Mouse (Mus musculus): ENCODE measurements around the gene Grk3. TPM values are rescaled to one million over a fixed set of nuclear protein-coding genes. Genes with fewer than 3 reads are reported as not detected.

Grk3 gene
- polyA plus RNA-seq, 1 experiment from 2014 or later, result 2.9 TPM

DNA sequence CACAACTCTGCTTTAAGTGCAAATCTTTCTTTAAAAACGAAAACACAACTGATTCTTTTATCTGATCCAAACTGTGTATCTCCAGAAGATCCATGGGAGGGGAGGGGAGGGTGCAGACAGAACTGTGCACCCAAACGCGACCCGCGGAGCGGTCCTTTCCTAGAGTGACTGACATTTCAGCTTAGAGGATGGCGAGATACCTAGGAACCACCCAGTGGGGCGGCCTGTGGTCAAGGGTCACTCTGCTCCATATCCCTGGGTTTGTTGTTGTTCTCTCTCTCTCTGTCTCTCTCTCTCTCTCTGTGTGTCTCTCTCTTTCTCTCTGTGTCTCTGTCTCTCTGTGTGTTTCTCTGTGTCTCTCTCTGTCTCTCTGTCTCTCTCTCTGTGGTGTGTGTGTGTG, 59.2 kb downstream of the Grk3 start:
- Histone ChIP-seq H3K36me3 (ENCODE audit: control insufficient read depth, insufficient read depth) (peaks cover 15% of the 10 kb centered on the region), H3K4me2 (replicated peaks; ENCODE audit: low read depth) (no peak overlapping the region), H3K27me3 (replicated peaks; ENCODE audit: control insufficient read depth, insufficient read depth, low read length) (no peaks in the 10 kb centered on the region), H3K27ac (ENCODE audit: low read depth, low read length) (no peak overlapping the region), H3K4me1 (replicated peaks; ENCODE audit: control insufficient read depth, insufficient read depth, low read length) (no peaks in the 10 kb centered on the region), H3K9me3 (ENCODE audit: control insufficient read depth) (no peaks in the 10 kb centered on the region), H3K4me3 (ENCODE audit: low read depth, low read length) (no peak overlapping the region), H3K9ac (ENCODE audit: low read depth, low read length) (no peak overlapping the region)
- ATAC-seq, result no peak
- WGBS, result 88% methylated on average over 8 of the region's 8 CpGs
- TF ChIP-seq CTCF (IDR thresholded peaks at IDR 0.05; ENCODE audit: low read depth), result no peak

DNA sequence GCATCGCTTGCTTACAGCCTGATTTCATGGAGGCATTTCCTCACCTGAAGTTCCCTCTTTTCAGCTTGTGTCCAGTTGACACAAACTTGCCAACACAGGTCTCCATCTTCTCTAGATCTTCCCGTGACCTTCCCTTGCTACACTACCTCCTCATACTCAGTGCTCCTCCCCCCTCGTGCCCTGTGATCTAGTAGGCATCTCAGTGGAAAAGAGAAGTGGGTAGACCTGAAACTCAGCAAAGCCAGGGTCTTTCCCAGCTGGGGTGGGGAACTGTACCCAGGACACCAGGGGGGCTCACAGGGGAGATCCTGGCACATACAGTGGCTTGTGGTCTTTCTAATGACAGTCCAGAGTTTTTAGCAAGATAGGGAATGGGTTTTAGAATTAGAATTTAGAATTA, 64.7 kb downstream of the Grk3 start:
- Histone ChIP-seq H3K4me2 (replicated peaks; ENCODE audit: low read depth) (no peak overlapping the region), H3K4me3 (ENCODE audit: low read depth, low read length) (no peak overlapping the region), H3K9ac (ENCODE audit: low read depth, low read length) (no peak overlapping the region), H3K27me3 (replicated peaks; ENCODE audit: control insufficient read depth, insufficient read depth, low read length) (no peaks in the 10 kb centered on the region), H3K9me3 (ENCODE audit: control insufficient read depth) (no peaks in the 10 kb centered on the region), H3K36me3 (ENCODE audit: control insufficient read depth, insufficient read depth) (peaks cover 12% of the 10 kb centered on the region; the same call in 1 of the 2 replicates), H3K27ac (ENCODE audit: low read depth, low read length) (no peak overlapping the region), H3K4me1 (replicated peaks; ENCODE audit: control insufficient read depth, insufficient read depth, low read length) (no peaks in the 10 kb centered on the region)
- WGBS, result 78% methylated on average over 3 of the region's 3 CpGs
- no peak for TF ChIP-seq CTCF (IDR thresholded peaks at IDR 0.05; ENCODE audit: low read depth)
- no peak for ATAC-seq

DNA sequence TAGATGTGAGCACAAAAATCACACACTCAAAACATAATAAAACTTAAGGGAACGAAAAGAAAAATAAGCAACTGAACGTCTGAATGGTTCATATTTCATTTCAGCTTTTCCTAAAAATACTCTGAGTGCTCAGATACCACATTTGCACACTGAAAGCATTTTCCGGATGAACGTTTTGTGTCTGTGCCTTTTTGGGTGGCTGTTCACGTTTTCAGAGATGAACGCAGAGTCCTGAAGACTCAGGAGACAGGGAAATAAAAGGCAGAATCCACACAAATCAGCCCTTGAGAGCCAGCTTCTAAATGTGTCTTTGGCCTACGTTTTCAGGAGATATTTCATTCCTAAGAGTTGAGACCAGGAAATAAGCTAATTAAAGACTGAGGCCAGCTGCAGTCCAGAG, 69.7 kb downstream of the Grk3 start:
- Histone ChIP-seq H3K36me3 (ENCODE audit: control insufficient read depth, insufficient read depth) (no peaks in the 10 kb centered on the region; the same call in 1 of the 2 replicates), H3K4me2 (replicated peaks; ENCODE audit: low read depth) (no peak overlapping the region), H3K4me1 (replicated peaks; ENCODE audit: control insufficient read depth, insufficient read depth, low read length) (no peaks in the 10 kb centered on the region), H3K27ac (ENCODE audit: low read depth, low read length) (no peak overlapping the region), H3K9me3 (ENCODE audit: control insufficient read depth) (no peaks in the 10 kb centered on the region), H3K4me3 (ENCODE audit: low read depth, low read length) (no peak overlapping the region), H3K9ac (ENCODE audit: low read depth, low read length) (no peak overlapping the region), H3K27me3 (replicated peaks; ENCODE audit: control insufficient read depth, insufficient read depth, low read length) (no peaks in the 10 kb centered on the region)
- WGBS, result 69% methylated on average over 7 of the region's 7 CpGs
- no peak for ATAC-seq
- TF ChIP-seq CTCF (IDR thresholded peaks at IDR 0.05; ENCODE audit: low read depth), result no peak

DNA sequence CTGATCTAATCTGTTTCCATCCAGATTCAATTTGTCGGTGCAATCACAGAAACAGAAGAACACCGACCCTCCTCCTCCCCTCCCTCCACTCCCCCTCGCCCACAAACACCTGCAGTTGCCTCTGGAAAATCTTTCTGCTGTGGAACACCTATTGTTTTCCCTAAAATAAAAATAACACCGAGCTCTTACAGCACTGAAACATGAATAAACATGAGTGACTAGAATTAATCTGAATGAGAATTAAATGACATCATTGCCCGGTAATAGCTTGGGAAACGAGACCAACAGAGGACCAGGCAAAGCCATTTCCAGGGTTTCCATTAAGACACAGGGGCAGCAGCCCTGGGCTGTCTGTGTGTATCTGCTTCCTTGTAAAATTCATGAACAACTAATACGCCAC, 73.3 kb downstream of the Grk3 start:
- 78% methylated on average over 7 of the region's 7 CpGs for WGBS
- Histone ChIP-seq H3K27ac (ENCODE audit: low read depth, low read length) (no peak overlapping the region), H3K36me3 (ENCODE audit: control insufficient read depth, insufficient read depth) (no peaks in the 10 kb centered on the region; the same call in 1 of the 2 replicates), H3K4me3 (ENCODE audit: low read depth, low read length) (no peak overlapping the region), H3K9ac (ENCODE audit: low read depth, low read length) (no peak overlapping the region), H3K27me3 (replicated peaks; ENCODE audit: control insufficient read depth, insufficient read depth, low read length) (no peaks in the 10 kb centered on the region), H3K4me2 (replicated peaks; ENCODE audit: low read depth) (no peak overlapping the region), H3K9me3 (ENCODE audit: control insufficient read depth) (no peaks in the 10 kb centered on the region), H3K4me1 (replicated peaks; ENCODE audit: control insufficient read depth, insufficient read depth, low read length) (no peaks in the 10 kb centered on the region)
- ATAC-seq, result no peak
- TF ChIP-seq CTCF (IDR thresholded peaks at IDR 0.05; ENCODE audit: low read depth), result no peak

DNA sequence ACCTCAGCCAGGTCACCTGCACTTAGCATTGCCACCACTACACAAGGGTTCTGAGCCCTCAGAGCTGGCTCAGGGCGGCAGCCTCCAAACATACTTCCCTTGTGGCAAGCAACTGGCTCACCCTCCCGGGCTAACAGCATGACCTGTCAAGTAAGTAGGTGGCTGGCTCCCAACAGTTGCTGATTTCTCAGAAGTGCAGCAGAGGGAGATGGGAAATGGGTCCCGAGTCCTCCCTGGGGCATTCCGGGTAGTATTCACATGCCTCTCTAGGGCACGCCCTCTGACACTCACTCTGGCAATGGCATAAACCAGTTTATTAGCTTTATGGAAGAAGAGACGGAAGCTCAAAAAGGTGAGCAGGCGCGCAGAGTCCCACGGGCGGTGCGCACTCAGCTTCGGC, 74.6 kb downstream of the Grk3 start:
- H3K4me3 ChIP-seq (ENCODE audit: low read depth, low read length), result no peak overlapping the region
- WGBS, result 93% methylated on average over 12 of the region's 12 CpGs
- H3K9me3 ChIP-seq (ENCODE audit: control insufficient read depth), result no peaks in the 10 kb centered on the region
- ATAC-seq, result no peak
- H3K4me1 ChIP-seq (replicated peaks; ENCODE audit: control insufficient read depth, insufficient read depth, low read length), result no peaks in the 10 kb centered on the region
- no peaks in the 10 kb centered on the region for H3K27me3 ChIP-seq (replicated peaks; ENCODE audit: control insufficient read depth, insufficient read depth, low read length)
- H3K27ac ChIP-seq (ENCODE audit: low read depth, low read length), result no peak overlapping the region
- no peak overlapping the region for H3K9ac ChIP-seq (ENCODE audit: low read depth, low read length)
- no peak for TF ChIP-seq CTCF (IDR thresholded peaks at IDR 0.05; ENCODE audit: low read depth)
- H3K4me2 ChIP-seq (replicated peaks; ENCODE audit: low read depth), result no peak overlapping the region
- H3K36me3 ChIP-seq (ENCODE audit: control insufficient read depth, insufficient read depth), result no peaks in the 10 kb centered on the region; the same call in 1 of the 2 replicates

DNA sequence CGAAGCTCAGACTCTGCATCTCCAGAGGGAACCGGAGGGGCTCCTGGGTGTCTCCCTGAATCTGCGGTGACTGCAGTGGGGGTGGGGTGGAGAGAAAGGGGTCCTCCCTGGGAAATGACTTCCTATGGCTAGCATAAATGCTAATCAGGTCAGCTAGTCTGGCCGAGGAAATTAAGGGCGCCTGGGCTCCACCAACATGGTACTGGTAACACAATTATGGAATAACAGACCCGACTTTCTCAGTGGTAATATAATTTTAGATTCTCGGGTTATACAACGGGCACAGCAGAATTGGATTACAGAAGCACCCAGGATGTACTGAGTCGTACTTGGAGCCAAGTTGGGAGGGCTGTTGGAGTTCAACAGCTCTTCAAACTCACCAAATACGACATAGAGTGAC, 79.0 kb downstream of the Grk3 start:
- no peak overlapping the region for H3K27ac ChIP-seq (ENCODE audit: low read depth, low read length)
- no peaks in the 10 kb centered on the region for H3K27me3 ChIP-seq (replicated peaks; ENCODE audit: control insufficient read depth, insufficient read depth, low read length)
- no peak for ATAC-seq
- no peak overlapping the region for H3K4me3 ChIP-seq (ENCODE audit: low read depth, low read length)
- no peak overlapping the region for H3K4me2 ChIP-seq (replicated peaks; ENCODE audit: low read depth)
- no peak overlapping the region for H3K9ac ChIP-seq (ENCODE audit: low read depth, low read length)
- H3K36me3 ChIP-seq (ENCODE audit: control insufficient read depth, insufficient read depth), result peaks cover 6% of the 10 kb centered on the region; the same call in 1 of the 2 replicates
- H3K9me3 ChIP-seq (ENCODE audit: control insufficient read depth), result no peaks in the 10 kb centered on the region
- H3K4me1 ChIP-seq (replicated peaks; ENCODE audit: control insufficient read depth, insufficient read depth, low read length), result no peaks in the 10 kb centered on the region
- TF ChIP-seq CTCF (IDR thresholded peaks at IDR 0.05; ENCODE audit: low read depth), result no peak
- WGBS, result 87% methylated on average over 10 of the region's 10 CpGs

DNA sequence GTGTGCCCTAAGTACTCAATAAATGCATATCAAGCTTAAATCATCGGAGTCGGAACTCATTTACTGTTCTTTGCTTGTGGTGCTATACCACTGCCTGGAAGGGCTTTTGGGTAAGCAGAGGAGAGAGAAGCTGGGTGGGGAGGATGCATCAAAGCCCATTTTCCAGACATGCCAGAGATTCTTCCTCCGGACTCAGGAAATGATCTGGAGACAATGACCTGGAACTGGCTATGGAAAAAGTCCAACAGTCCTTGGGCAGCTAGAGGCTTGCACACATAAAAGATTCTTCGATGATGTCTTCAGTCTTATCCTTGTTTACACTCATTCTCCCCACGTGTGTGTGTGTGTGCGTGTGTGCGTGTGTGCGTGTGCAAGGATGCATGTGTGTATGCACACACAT, 80.2 kb downstream of the Grk3 start:
- H3K4me3 ChIP-seq (ENCODE audit: low read depth, low read length), result no peak overlapping the region
- WGBS, result 85% methylated on average over 8 of the region's 8 CpGs
- H3K36me3 ChIP-seq (ENCODE audit: control insufficient read depth, insufficient read depth), result peaks cover 6% of the 10 kb centered on the region; the same call in 1 of the 2 replicates
- no peak for TF ChIP-seq CTCF (IDR thresholded peaks at IDR 0.05; ENCODE audit: low read depth)
- no peaks in the 10 kb centered on the region for H3K27me3 ChIP-seq (replicated peaks; ENCODE audit: control insufficient read depth, insufficient read depth, low read length)
- H3K9ac ChIP-seq (ENCODE audit: low read depth, low read length), result no peak overlapping the region
- H3K4me1 ChIP-seq (replicated peaks; ENCODE audit: control insufficient read depth, insufficient read depth, low read length), result no peaks in the 10 kb centered on the region
- no peak for ATAC-seq
- no peaks in the 10 kb centered on the region for H3K9me3 ChIP-seq (ENCODE audit: control insufficient read depth)
- no peak overlapping the region for H3K4me2 ChIP-seq (replicated peaks; ENCODE audit: low read depth)
- H3K27ac ChIP-seq (ENCODE audit: low read depth, low read length), result no peak overlapping the region

All from intestine, postnatal 0 days (tissue).